Mouse (Mus musculus): ENCODE data around the gene Itgb6.

- TF ChIP-seq CTCF (conservative IDR thresholded peaks at IDR 0.05; ENCODE audit: low read length) (no peak), NANOG (IDR thresholded peaks at IDR 0.05; ENCODE audit: borderline replicate concordance, low read length) (no peak)
These were observed 8.0 kb downstream of the Itgb6 start for GRCm38 (mm10) chr2:60714475-60714874.
